Mouse (Mus musculus) adrenal gland (tissue): ENCODE measurements at regions not wholly inside any gene's neighbourhood (a gene's known extent, or its start where the extent isn't known, plus 50 kb on each side); places are given as distances from the start of the nearest gene placed in this dataset.

Source experiments
- intact Hi-C: fragments of 180-260 bp; cut with DNase I; formaldehyde crosslinking; loops from one replicate; pipeline ENCODE4 v1.15.1; 2025

DNA sequence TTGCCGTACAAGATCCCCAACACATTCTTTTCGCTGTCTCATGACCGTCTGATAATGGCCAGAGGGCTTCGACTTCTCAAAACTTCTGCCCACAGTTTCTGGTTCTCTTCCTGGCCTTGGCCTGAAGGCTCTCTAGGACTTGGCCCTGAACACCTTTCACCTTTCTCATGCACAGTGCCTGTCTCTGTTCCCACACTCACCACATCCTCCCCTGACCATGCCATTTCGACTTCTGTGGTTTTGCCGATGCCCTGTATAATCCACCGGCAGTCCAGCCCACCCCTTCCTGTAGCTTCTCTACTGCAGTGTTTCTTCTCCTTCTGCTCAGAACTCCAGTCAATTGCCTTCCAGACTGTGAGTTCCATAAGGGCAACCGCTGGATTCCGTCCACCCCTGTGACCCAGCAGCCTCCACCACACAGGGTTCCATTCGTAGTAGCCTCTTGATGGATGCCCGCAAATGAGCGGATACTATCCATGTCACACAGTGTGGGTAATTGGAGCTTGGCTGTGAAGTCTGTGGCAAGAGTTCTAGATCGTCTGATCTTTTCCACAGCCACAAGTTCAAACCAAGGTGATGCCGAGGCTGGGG is 53.3 kb upstream of the Cnih3 start:
- intact Hi-C loops = no loop called here

DNA sequence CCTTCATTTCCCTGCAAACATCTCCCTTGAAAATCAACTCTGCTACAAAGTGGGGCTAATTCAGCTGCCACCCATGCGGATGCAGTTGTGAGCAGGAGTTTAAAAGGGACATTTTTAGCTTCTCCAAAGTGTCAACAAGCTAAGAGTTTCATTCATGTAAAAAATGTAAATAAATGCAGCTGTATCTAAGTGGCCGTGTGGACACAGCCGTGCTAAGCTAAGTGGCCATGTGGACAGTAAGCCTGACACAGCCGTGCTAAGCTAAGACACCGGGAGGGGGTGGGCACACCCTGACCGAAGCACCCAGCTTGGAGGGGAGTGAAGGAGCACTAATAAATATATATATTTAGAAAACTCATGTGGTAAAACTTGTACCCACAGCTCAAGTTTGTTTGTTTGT is 52.6 kb upstream of the Cnih3 start:
- intact Hi-C loops = no loop called here

DNA sequence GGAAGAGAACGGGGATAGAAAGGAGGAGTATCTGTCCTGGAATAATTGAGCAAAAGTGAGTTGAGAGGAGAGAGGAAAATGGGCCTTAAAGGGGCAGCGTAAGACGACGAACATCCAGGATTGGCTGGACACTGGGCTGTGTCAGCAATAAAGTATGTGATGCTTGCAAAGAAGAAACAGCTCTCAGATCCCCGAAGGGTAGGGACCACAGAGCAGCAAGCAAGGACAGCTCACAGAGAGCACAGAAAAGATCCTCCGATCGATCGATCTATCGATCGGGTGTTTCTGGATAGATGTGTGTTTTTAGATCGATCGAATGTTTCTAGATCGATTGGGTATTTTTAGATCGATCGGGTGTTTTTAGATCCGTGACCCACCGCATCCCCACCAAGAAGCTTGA is 50.3 kb upstream of the Cnih3 start:
- intact Hi-C loops = no loop called here
